Mouse (Mus musculus) heart, embryonic 14.5 days (tissue): ENCODE data around the gene Pcca. TPM values are rescaled to one million over a fixed set of nuclear protein-coding genes. Genes with fewer than 3 reads are reported as not detected.

Experiments used
- ATAC-seq: fragments of 200-750 bp; cut with Nextera tagmentation; 2 replicates; pipeline ENCODE4 v1.8.0; 2017; ENCODE audit warnings: low read depth, moderate TSS enrichment; ENCODE audit not compliant: insufficient number of reproducible peaks, insufficient read depth, low FRiP score
- H3K27ac ChIP-seq, 2 experiments: fragments of 200-500 bp in 1 of 2; fragments of 300-500 bp in 1 of 2; sonication (generic) in 1 of 2; replicated peaks in 1 of 2; 2 replicates each; pipeline ENCODE4 v1.5.1; 2012 to 2014; ENCODE audit warnings: low read depth in 2 of 2, low read length in 2 of 2, control low read depth in 1 of 2, mild to moderate bottlenecking in 1 of 2, mixed read lengths in 1 of 2; ENCODE audit not compliant: control insufficient read depth in 1 of 2, insufficient read depth in 1 of 2
- H3K27me3 ChIP-seq: fragments of 300-500 bp; sonication (generic); 2 replicates; pipeline ENCODE4 v1.6.1; 2014; ENCODE audit warnings: mild to moderate bottlenecking, low read length, control low read depth; ENCODE audit not compliant: control insufficient read depth, insufficient read depth
- H3K36me3 ChIP-seq: fragments of 300-500 bp; sonication (generic); 2 replicates; pipeline ENCODE4 v1.6.1; 2014; ENCODE audit warnings: mild to moderate bottlenecking, control low read depth, low read length, mixed read lengths; ENCODE audit not compliant: control insufficient read depth, insufficient read depth
- H3K4me1 ChIP-seq, 2 experiments: fragments of 200-500 bp in 1 of 2; fragments of 300-500 bp in 1 of 2; sonication (generic) in 1 of 2; 2 replicates each; pipeline ENCODE4 v1.6.1; 2012 to 2014; ENCODE audit warnings: low read length in 2 of 2, control low read depth in 1 of 2, mixed read lengths in 1 of 2; ENCODE audit not compliant: control insufficient read depth in 2 of 2, insufficient read depth in 2 of 2
- H3K4me2 ChIP-seq: fragments of 300-500 bp; sonication (generic); 2 replicates; pipeline ENCODE4 v1.6.1; 2014; ENCODE audit warnings: mild to moderate bottlenecking, low read length
- H3K4me3 ChIP-seq, 2 experiments: fragments of 200-500 bp in 1 of 2; fragments of 300-500 bp in 1 of 2; sonication (generic) in 1 of 2; 2 replicates each; pipeline ENCODE4 v1.5.1; 2012 to 2014; ENCODE audit warnings: low read length in 2 of 2, mild to moderate bottlenecking in 2 of 2, control low read depth in 1 of 2, low read depth in 1 of 2, moderate library complexity in 1 of 2; ENCODE audit not compliant: control insufficient read depth in 1 of 2, insufficient read depth in 1 of 2
- H3K9ac ChIP-seq: fragments of 300-500 bp; sonication (generic); 2 replicates; pipeline ENCODE4 v1.6.1; 2014; ENCODE audit warnings: mild to moderate bottlenecking, low read length
- H3K9me3 ChIP-seq: fragments of 300-500 bp; sonication (generic); 2 replicates; pipeline ENCODE4 v1.6.1; 2016; ENCODE audit warnings: low read length, control low read depth; ENCODE audit not compliant: control insufficient read depth
- WGBS: fragments of 180-500 bp; shearing (Covaris S2); extraction: QIAGEN DNeasy Blood & Tissue Kit; methylation state at CpG from one replicate; pipeline ENCODE4 v1.1.7; 2014; 5-methylcytosine and 5-hydroxymethylcytosine counted together
- polyA plus RNA-seq: library from polyadenylated mRNA; unstranded; fragments of >200 nt; fragmentation: Nextera tagmentation; extraction: Ambion mirVana; gene quantifications from 2 replicates; pipeline ENCODE4 v1.2.1, GENCODE M21; 2014

Pcca gene
- polyA plus RNA-seq, 1 experiment from 2014 or later = 28.9 TPM

DNA sequence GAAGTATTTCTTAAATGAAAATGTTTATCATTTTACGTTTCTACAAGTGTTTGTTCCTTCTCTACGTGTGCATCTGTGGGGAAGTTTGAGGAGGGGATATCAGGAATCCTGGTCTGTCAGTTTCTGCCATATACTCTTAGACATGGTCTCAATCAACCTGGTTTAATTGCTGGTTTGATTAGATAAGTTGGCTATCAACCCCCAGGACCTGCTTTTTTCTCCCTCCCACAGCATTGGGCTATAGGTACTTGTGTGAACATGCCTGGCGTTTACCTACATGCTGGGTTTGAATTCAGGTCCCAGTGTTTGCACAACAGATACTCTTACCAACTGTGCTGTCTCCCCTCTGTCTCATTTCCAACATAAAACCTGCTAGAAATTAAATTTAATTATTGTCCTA, 78.2 kb downstream of the Pcca start:
- no peak overlapping the region for H3K27ac ChIP-seq
- no peaks in the 10 kb centered on the region for H3K4me1 ChIP-seq
- H3K4me3 ChIP-seq = no peak overlapping the region
- no peaks in the 10 kb centered on the region for H3K27me3 ChIP-seq
- no peak overlapping the region for H3K4me2 ChIP-seq
- 82% methylated on average over 3 of the region's 3 CpGs for WGBS
- H3K9me3 ChIP-seq = no peaks in the 10 kb centered on the region
- no peak for ATAC-seq
- H3K9ac ChIP-seq = no peak overlapping the region
- H3K36me3 ChIP-seq = no peaks in the 10 kb centered on the region

DNA sequence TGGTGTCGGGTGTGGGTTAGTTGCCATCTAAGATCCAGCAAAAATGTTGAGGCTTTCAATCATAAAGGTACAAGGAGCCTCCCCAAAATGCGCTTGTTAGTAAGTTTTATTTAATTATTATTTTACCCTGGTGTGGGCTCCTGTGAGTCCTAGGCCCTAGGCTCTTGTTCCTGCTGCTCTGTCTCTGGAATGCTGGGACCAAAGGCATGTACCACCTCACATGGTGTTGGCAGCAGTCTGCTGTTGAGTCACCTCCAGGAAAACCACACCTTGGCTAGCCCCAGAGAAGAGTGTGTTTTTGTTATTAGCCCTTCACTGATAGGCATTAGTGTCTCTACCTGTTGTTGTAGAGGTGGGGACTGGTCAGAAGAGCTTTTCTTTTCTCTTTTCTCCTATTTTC, 83.5 kb downstream of the Pcca start:
- H3K4me3 ChIP-seq = no peak overlapping the region
- H3K9ac ChIP-seq = no peak overlapping the region
- no peak overlapping the region for H3K4me2 ChIP-seq
- H3K36me3 ChIP-seq = no peaks in the 10 kb centered on the region
- no peak overlapping the region for H3K27ac ChIP-seq
- H3K9me3 ChIP-seq = no peaks in the 10 kb centered on the region
- H3K27me3 ChIP-seq = no peaks in the 10 kb centered on the region
- WGBS = 86% methylated on average over 2 of the region's 2 CpGs
- H3K4me1 ChIP-seq = no peaks in the 10 kb centered on the region
- ATAC-seq = no peak

DNA sequence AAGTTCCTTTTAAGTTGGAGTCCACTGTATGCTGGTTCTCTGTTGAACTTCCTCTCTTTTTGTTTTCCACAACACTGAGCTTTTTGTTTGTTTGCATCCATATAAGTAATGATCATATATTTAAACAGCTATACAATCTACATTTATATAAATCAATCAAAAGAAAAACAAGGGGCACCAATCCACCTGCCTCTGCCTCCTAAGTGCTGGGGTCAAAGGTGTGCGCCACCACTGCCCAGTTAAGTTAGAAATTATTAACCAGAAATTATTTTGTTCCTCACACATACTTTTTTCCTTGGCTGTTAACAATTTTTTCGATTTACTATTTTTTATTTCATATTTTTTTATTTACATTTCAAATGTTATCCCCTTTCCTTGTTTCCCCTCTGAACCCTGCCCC, 99.3 kb downstream of the Pcca start:
- Histone ChIP-seq H3K4me3 (no peak overlapping the region), H3K4me2 (no peak overlapping the region), H3K27me3 (no peaks in the 10 kb centered on the region), H3K36me3 (no peaks in the 10 kb centered on the region), H3K27ac (no peak overlapping the region), H3K9me3 (no peaks in the 10 kb centered on the region), H3K9ac (no peak overlapping the region), H3K4me1 (no peaks in the 10 kb centered on the region)
- ATAC-seq = no peak
- WGBS = 84% methylated on average over 2 of the region's 2 CpGs

DNA sequence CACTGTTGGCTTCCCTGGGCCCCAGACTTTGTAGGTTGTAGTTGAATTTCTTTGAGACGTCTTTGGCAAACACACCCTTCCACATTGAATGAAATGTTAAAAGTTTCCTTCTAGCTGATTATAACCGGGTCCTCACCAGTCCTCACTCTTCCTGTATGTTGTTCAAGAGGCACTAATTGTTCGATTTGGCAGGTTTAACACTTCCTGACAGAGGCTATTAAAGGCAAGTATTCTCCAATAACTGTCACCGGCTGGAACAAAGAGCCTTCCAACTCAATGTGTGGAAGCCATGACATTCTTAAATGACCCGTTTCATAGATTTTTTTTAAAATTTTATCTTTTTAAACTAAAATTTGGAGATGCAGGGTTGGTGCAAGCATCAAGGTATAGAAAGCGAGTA, 102.5 kb downstream of the Pcca start:
- no peak overlapping the region for H3K4me3 ChIP-seq
- no peaks in the 10 kb centered on the region for H3K27me3 ChIP-seq
- H3K9me3 ChIP-seq = no peaks in the 10 kb centered on the region
- 49% methylated on average over 6 of the region's 6 CpGs for WGBS
- no peaks in the 10 kb centered on the region for H3K4me1 ChIP-seq
- ATAC-seq = no peak
- H3K9ac ChIP-seq = no peak overlapping the region
- H3K4me2 ChIP-seq = no peak overlapping the region
- H3K27ac ChIP-seq = no peak overlapping the region
- H3K36me3 ChIP-seq = no peaks in the 10 kb centered on the region

- Histone ChIP-seq H3K4me1 (no peaks in the 10 kb centered on the region), H3K4me2 (no peak overlapping the region), H3K4me3 (no peak overlapping the region), H3K27me3 (no peaks in the 10 kb centered on the region), H3K27ac (no peak overlapping the region), H3K9me3 (no peaks in the 10 kb centered on the region), H3K9ac (no peak overlapping the region), H3K36me3 (no peaks in the 10 kb centered on the region)
- 81% methylated on average over 5 of the region's 5 CpGs for WGBS
- ATAC-seq = no peak
Observed at GRCm38 (mm10) chr14:122637798-122638555, 103.9 kb downstream of the Pcca start.

- Histone ChIP-seq H3K36me3 (no peaks in the 10 kb centered on the region), H3K9ac (no peak overlapping the region), H3K9me3 (no peaks in the 10 kb centered on the region), H3K27ac (no peak overlapping the region), H3K4me1 (no peaks in the 10 kb centered on the region), H3K4me2 (no peak overlapping the region), H3K4me3 (no peak overlapping the region), H3K27me3 (no peaks in the 10 kb centered on the region)
- no peak for ATAC-seq
- 85% methylated on average over 2 of the region's 2 CpGs for WGBS
Observed at GRCm38 (mm10) chr14:122639168-122639720, 105.1 kb downstream of the Pcca start.

DNA sequence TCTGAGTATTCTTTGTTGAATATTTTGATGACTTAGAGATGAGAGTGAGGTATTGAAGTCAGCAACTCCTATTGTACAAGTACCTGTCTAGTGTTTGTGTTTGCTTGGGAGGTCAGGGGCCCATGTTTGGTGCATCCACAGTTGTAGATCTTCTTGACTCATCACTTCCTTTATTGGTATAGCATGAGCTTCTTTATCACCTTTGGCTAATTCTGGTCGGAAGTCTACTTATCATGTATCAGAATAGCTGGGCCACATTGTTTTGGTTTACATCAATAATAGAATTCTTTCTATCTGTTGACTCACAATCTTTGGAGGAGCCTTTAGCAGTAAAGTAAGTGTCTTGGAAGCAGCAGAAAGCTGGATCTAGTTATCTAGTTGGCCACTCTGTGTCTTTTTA, 108.3 kb downstream of the Pcca start:
- H3K4me2 ChIP-seq = no peak overlapping the region
- H3K4me3 ChIP-seq = no peak overlapping the region
- no peaks in the 10 kb centered on the region for H3K4me1 ChIP-seq
- no peak overlapping the region for H3K27ac ChIP-seq
- WGBS = 46% methylated on average over 1 of the region's 1 CpGs
- H3K27me3 ChIP-seq = no peaks in the 10 kb centered on the region
- no peaks in the 10 kb centered on the region for H3K36me3 ChIP-seq
- ATAC-seq = no peak
- no peak overlapping the region for H3K9ac ChIP-seq
- no peaks in the 10 kb centered on the region for H3K9me3 ChIP-seq

DNA sequence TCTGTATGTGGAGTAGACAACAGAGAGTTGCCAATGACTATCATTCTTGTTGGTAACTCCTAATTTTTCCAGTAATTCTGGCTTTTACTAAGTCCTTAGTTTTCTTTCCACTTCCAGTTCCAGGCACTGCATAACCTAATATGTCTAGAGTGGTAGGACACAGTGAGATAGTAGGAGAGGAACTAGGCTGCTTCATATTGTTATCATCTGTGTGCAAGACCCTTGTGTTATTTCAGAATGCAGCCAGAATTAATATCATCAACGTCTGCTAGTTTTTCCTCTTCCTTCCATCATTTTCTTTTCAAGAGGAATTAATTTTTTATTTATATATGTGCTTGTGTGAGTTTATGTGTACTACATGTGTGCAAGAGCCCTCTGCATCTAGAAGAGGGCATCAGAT, 114.1 kb downstream of the Pcca start:
- Histone ChIP-seq H3K27ac (no peak overlapping the region), H3K4me2 (no peak overlapping the region), H3K4me3 (no peak overlapping the region), H3K36me3 (no peaks in the 10 kb centered on the region), H3K27me3 (no peaks in the 10 kb centered on the region), H3K4me1 (no peaks in the 10 kb centered on the region; a peak in 1 of 4 replicates), H3K9ac (no peak overlapping the region), H3K9me3 (no peaks in the 10 kb centered on the region)
- WGBS = 65% methylated on average over 1 of the region's 1 CpGs
- ATAC-seq = no peak
